ENCODE assay signal across 21 mouse cellular contexts in the genomic region with DNA sequence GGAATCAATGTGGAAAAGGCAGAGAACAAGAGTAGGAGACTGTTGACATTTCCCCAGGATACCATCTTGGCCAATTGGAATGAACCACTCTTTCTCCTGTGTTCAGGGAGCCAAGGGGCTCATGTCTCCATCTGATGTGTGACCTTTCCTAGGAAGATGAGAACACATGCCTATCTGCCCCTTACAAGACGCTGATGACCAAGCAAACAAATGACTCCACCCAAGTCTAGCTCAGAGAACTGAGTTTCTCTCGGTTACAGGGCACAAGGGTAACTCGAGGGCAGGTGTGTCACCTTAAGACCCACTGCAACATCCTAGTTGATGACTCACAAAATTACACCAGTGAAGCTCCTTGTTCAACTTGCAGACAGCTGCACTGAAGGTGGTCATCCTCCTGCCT. TPM values are rescaled to one million over a fixed set of nuclear protein-coding genes. Genes with fewer than 3 reads are reported as not detected.
DNase-seq lines count a peak whose midpoint lies in the region; ATAC-seq and TF ChIP-seq lines count a peak whose summit lies in the region.
"Had no signal": no experiment of that assay in that cellular context is flagged by ENCODE, and none has a peak within 500 bp of the region (broad histone marks: within the 10 kb centered on the region; RNA-seq: fewer than 3 reads in every experiment).

No protein-coding gene starts in this region.

- H3K4me2 ChIP-seq in liver, postnatal 0 days (ENCODE audit: low read depth, low read length): no peak overlapping the region
- H3K4me2 ChIP-seq in liver, embryonic 11.5 days: no peak overlapping the region; the same call in 1 of the 2 replicates
- H3K4me2 ChIP-seq in liver, embryonic 15.5 days: peak overlapping the region; percentile 34
- H3K4me2 ChIP-seq in hindbrain, embryonic 13.5 days: no peak overlapping the region
- H3K4me2 ChIP-seq: forebrain, embryonic 15.5 days; heart, embryonic 13.5 days; hindbrain, embryonic 12.5 days; intestine, embryonic 15.5 days had no signal

- H3K27ac ChIP-seq in liver, postnatal 0 days (ENCODE audit: low read depth): no peak overlapping the region
- H3K27ac ChIP-seq in liver, embryonic 11.5 days (ENCODE audit: low read depth, low read length): no peak overlapping the region
- H3K27ac ChIP-seq in liver, embryonic 15.5 days (replicated peaks): peak overlapping the region; percentile 72
- no peak overlapping the region for H3K27ac ChIP-seq in hindbrain, embryonic 13.5 days
- H3K27ac ChIP-seq: embryonic facial prominence, embryonic 10.5 days; forebrain, embryonic 15.5 days; heart, adult 2 months; heart, embryonic 13.5 days; hindbrain, embryonic 12.5 days; hindbrain, postnatal 0 days; intestine, embryonic 15.5 days had no signal

- DNase-seq in liver: peak; percentile 42
- no peak for DNase-seq in liver, postnatal 0 days
- DNase-seq in liver, embryonic 11.5 days (ENCODE audit: low spot score): no peak
- no peak for DNase-seq in spleen, postnatal 36 days (ENCODE audit: low spot score in 2 of 2)
- DNase-seq: adrenal gland, adult 8-10 months; cerebellum, adult 18-20 months; cerebellum, adult 9-11 months; cerebellum, postnatal 36 days; gastrocnemius, postnatal 10 days; heart, adult 2 months; heart, postnatal 4 days had no signal

- 47% methylated on average over 3 of the region's 3 CpGs for WGBS in liver, postnatal 0 days (ENCODE audit: insufficient replicate concordance)
- 54% methylated on average over 3 of the region's 3 CpGs for WGBS in liver, embryonic 11.5 days
- WGBS in liver, embryonic 15.5 days (ENCODE audit: insufficient replicate concordance): 23% methylated on average over 3 of the region's 3 CpGs
- 84% methylated on average over 3 of the region's 3 CpGs for WGBS in hindbrain, embryonic 13.5 days

- H3K9ac ChIP-seq in liver, postnatal 0 days (replicated peaks): no peak overlapping the region
- no peak overlapping the region for H3K9ac ChIP-seq in liver, embryonic 11.5 days (ENCODE audit: low read depth, low read length)
- H3K9ac ChIP-seq in liver, embryonic 15.5 days: peak overlapping the region; percentile 7; the same call in 1 of the 2 replicates
- no peak overlapping the region for H3K9ac ChIP-seq in hindbrain, embryonic 13.5 days
- H3K9ac ChIP-seq: forebrain, embryonic 15.5 days; heart, embryonic 13.5 days; hindbrain, embryonic 12.5 days; intestine, embryonic 15.5 days had no signal

- H3K4me3 ChIP-seq in liver, postnatal 0 days (ENCODE audit: low read depth, low read length): no peak overlapping the region
- H3K4me3 ChIP-seq in liver, embryonic 11.5 days (ENCODE audit: low read depth, low read length): no peak overlapping the region
- H3K4me3 ChIP-seq in liver, embryonic 15.5 days (replicated peaks): no peak overlapping the region
- no peak overlapping the region for H3K4me3 ChIP-seq in hindbrain, embryonic 13.5 days
- H3K4me3 ChIP-seq: embryonic facial prominence, embryonic 10.5 days; erythroblast, embryonic 14.5 days; forebrain, embryonic 15.5 days; heart, adult 2 months; heart, embryonic 13.5 days; hindbrain, embryonic 12.5 days; intestine, embryonic 15.5 days had no signal

- TF ChIP-seq CTCF in liver, postnatal 0 days (IDR thresholded peaks at IDR 0.05; ENCODE audit: low read depth): no peak

- H3K9me3 ChIP-seq in liver, postnatal 0 days (ENCODE audit: low read length): no peaks in the 10 kb centered on the region
- H3K9me3 ChIP-seq in liver, embryonic 11.5 days (ENCODE audit: control insufficient read depth, low read length): no peaks in the 10 kb centered on the region
- no peaks in the 10 kb centered on the region for H3K9me3 ChIP-seq in liver, embryonic 15.5 days (replicated peaks)
- H3K9me3 ChIP-seq in hindbrain, embryonic 13.5 days: no peaks in the 10 kb centered on the region
- H3K9me3 ChIP-seq: embryonic facial prominence, embryonic 10.5 days; forebrain, embryonic 15.5 days; G1E; heart, embryonic 13.5 days; hindbrain, embryonic 12.5 days; intestine, embryonic 15.5 days had no signal

- H3K27me3 ChIP-seq in liver, postnatal 0 days (ENCODE audit: insufficient read depth, low read length): no peaks in the 10 kb centered on the region
- H3K27me3 ChIP-seq in liver, embryonic 11.5 days (replicated peaks; ENCODE audit: control insufficient read depth, insufficient read depth, low read length): no peaks in the 10 kb centered on the region
- peaks cover 5% of the 10 kb centered on the region; the same call in 1 of the 2 replicates for H3K27me3 ChIP-seq in liver, embryonic 15.5 days
- H3K27me3 ChIP-seq in hindbrain, embryonic 13.5 days: no peaks in the 10 kb centered on the region
- H3K27me3 ChIP-seq: forebrain, embryonic 15.5 days; hindbrain, embryonic 12.5 days; intestine, embryonic 15.5 days had no signal

- no peaks in the 10 kb centered on the region for H3K36me3 ChIP-seq in liver, postnatal 0 days (replicated peaks; ENCODE audit: insufficient read depth, low read length)
- no peaks in the 10 kb centered on the region for H3K36me3 ChIP-seq in liver, embryonic 11.5 days (ENCODE audit: control insufficient read depth, insufficient read depth, low read length)
- no peaks in the 10 kb centered on the region for H3K36me3 ChIP-seq in liver, embryonic 15.5 days (replicated peaks)
- no peaks in the 10 kb centered on the region for H3K36me3 ChIP-seq in hindbrain, embryonic 13.5 days
- H3K36me3 ChIP-seq: embryonic facial prominence, embryonic 10.5 days; forebrain, embryonic 15.5 days; G1E; heart, embryonic 13.5 days; hindbrain, embryonic 12.5 days; intestine, embryonic 15.5 days had no signal

- no peak for ATAC-seq in liver, postnatal 0 days
- 0 out of 2 replicates have a peak, but pooled peaks have one; percentile 18 for ATAC-seq in liver, embryonic 11.5 days (replicated peaks; ENCODE audit: low FRiP score)
- 0 out of 2 replicates have a peak, but pooled peaks have one; percentile 13 for ATAC-seq in liver, embryonic 15.5 days (ENCODE audit: insufficient read depth)
- ATAC-seq in hindbrain, embryonic 13.5 days (ENCODE audit: low FRiP score): no peak
- ATAC-seq: forebrain, embryonic 15.5 days; hindbrain, postnatal 0 days; intestine, embryonic 15.5 days had no signal

- H3K4me1 ChIP-seq in liver, postnatal 0 days (ENCODE audit: insufficient read depth): peaks cover 40% of the 10 kb centered on the region
- H3K4me1 ChIP-seq in liver, embryonic 11.5 days (replicated peaks; ENCODE audit: control insufficient read depth, insufficient read depth, low read length): peaks cover 38% of the 10 kb centered on the region
- peaks cover 66% of the 10 kb centered on the region for H3K4me1 ChIP-seq in liver, embryonic 15.5 days (replicated peaks)
- H3K4me1 ChIP-seq in hindbrain, embryonic 13.5 days (replicated peaks): no peaks in the 10 kb centered on the region
- H3K4me1 ChIP-seq: forebrain, embryonic 15.5 days; heart, embryonic 13.5 days; hindbrain, embryonic 12.5 days had no signal

- no peak for TF ChIP-seq EP300 in liver, postnatal 0 days (IDR thresholded peaks at IDR 0.05; ENCODE audit: low read depth)

RNA-seq across cellular contexts. Expression of gene Pdzd8, which starts 18.1 kb away (rescaled TPM):
- polyA plus RNA-seq in liver, postnatal 0 days (2015; fragmentation: Nextera tagmentation; extraction: Ambion mirVana): 3.1 and 3.4 TPM in 2 replicates
- 12.7 and 14.1 TPM in 2 replicates for polyA plus RNA-seq in liver, embryonic 11.5 days (2014; fragmentation: Nextera tagmentation; extraction: Ambion mirVana)
- polyA plus RNA-seq in liver, embryonic 15.5 days (2015; fragmentation: Nextera tagmentation; extraction: Ambion mirVana): 3.7 and 4.0 TPM in 2 replicates
- polyA plus RNA-seq in hindbrain, embryonic 13.5 days (2015; fragmentation: Nextera tagmentation; extraction: Ambion mirVana): 9.1 and 10.4 TPM in 2 replicates

RNA-seq across cellular contexts. Expression of gene Rps12-ps3, which starts 41.6 kb away (rescaled TPM):
- 12.3 and 24.8 TPM in 2 replicates for polyA plus RNA-seq in liver, postnatal 0 days (2015; fragmentation: Nextera tagmentation; extraction: Ambion mirVana)
- 63.6 and 85.2 TPM in 2 replicates for polyA plus RNA-seq in liver, embryonic 11.5 days (2014; fragmentation: Nextera tagmentation; extraction: Ambion mirVana)
- polyA plus RNA-seq in liver, embryonic 15.5 days (2015; fragmentation: Nextera tagmentation; extraction: Ambion mirVana): 13.3 TPM in 1 of 2 replicates, not detected in the other
- polyA plus RNA-seq in hindbrain, embryonic 13.5 days (2015; fragmentation: Nextera tagmentation; extraction: Ambion mirVana): 5.4 and 8.9 TPM in 2 replicates

Comparison
In these comparisons a context has a peak if more than half of its experiments do, and no peak if none do; other contexts are left out.
1. ATAC-seq: peak in liver, embryonic 11.5 days (single experiment) and liver, embryonic 15.5 days (single experiment); none in liver, postnatal 0 days (single experiment) and hindbrain, embryonic 13.5 days (single experiment).